Mouse (Mus musculus): ENCODE measurements around the gene Tmem51.
"Not testable (repeated sequence)": the region's sequence is repeated elsewhere in the genome, so short reads cannot be mapped to it uniquely, and the experiment has no call there.

Tmem51 gene

DNA sequence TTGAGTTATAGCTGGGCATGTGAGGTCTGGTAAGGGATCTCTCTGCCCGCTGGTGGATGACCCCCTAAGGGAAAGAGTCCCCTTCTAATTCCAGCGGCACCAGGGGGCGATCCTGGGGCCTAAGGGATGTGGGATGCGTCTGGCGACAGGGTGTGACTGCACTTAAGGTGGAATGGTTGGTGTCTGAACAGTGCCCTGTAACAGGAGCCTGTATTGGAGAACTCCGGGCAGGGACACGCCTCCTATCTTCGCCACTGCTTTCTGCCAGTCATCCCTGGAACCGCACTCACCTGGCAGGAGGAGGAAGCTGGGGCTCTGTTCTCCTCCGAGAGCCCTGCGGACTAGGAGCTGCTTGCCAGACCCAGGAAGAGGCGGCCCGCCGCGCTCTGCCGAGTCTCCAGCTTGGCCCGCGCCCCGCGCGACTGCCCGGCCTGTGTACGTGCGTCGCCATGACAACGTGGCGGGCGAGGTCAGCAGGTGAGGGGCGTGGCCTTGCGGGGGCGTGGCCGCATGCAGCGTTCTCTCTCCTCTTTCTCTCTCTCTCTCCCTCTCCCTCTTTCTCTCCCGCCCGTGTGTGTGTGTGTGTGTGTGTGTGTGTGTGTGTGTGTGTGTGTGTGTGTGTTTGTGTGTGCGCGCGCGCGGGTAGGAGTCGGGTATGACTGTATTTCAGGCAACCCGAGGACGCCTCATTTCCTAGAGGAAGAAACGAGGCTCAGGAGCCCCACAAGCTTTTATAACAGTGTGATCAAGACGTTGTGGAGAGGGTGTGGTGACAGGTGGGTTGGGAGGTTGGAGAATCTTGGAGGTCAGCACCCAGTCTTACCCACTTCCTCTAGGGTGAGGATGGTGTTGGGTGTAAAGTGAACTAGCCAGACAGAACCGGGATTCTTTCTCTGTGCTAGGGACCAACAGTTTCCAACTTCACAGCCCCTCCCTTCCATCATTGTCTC is 69.2 kb downstream of the Tmem51 start, which contains the start of gene Fhad1:
Gene Fhad1 (minus strand): TSS at position 424 of the 950 bp plus-strand sequence.
- peak; percentile 79 for DNase-seq

DNA sequence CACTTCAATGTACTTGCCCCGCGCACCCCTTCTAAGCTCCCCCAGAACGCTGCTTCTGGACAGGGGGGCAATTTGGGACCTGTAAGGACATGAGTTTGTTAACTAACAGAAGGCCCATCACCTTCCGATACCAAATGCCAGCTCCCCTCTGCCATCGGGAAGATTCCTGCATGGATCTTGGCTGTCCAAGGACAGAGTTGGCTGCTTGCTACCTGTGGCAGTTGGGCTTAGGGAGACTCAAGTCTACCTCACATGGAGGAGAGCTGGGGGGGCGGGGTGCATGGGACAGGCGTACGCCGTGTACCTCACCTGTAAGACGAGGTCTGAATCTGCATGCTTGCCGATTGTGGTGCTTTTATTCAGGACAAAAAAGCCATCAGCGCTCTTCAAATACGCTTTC is 72.9 kb downstream of the Tmem51 start:
- DNase-seq = no peak

DNA sequence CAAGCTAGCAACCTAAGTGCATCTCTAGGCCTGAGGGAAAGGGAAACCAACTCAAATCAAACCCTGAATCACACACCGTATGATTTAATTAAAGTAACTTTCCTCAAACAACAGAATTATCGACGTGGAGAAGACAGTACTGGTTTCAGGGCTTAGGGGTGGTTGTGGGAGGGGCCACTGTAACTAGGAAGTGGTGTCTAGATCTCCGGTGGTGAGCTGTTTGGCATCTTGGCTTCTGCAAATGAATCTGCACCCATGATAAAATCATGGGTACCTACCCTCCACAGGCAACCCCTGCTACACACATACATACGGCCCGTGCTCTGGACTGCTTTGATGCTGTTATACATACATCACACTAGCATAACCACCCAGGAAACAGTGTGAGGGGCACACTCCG is 73.7 kb downstream of the Tmem51 start:
- DNase-seq = no peak

DNA sequence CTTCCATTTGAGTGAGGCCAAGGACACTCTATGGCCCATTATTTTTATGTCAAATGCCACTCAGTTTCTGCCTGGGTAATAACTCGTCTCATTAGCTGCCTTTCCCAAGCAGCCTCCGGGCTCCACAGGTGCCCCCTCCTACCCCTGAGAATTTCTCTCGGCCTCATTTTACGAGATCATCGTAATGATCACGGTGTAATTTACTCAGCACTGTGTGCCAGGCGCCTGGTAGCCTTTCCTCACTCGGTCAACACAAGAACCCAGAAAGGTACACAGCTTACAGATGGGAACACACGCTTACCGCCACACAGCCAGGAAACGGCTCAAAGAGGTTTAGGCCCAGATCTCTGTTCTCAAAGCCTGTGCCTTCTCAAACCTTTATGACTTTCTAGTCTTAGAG is 75.9 kb downstream of the Tmem51 start:
- no peak for DNase-seq

DNA sequence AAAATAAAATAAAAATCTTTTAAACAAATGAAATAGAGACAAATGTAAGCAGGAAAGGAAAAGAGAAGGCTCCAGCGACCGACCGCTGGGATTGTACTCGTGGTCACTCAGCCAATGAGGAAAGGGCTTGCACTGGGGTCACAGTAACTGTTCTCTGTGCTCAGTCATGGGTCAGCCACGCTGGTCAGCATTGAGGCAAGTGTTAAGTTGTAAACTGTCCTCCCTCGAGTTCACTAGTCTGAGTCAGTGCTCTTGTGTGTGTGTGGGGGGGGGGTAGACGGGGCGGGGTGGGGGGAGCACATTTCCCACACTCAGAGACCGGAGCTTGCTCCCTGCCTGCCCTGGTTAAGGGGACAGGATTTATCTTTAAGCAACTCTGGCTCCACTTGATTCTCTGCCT is 83.5 kb downstream of the Tmem51 start:
- DNase-seq = no peak

DNA sequence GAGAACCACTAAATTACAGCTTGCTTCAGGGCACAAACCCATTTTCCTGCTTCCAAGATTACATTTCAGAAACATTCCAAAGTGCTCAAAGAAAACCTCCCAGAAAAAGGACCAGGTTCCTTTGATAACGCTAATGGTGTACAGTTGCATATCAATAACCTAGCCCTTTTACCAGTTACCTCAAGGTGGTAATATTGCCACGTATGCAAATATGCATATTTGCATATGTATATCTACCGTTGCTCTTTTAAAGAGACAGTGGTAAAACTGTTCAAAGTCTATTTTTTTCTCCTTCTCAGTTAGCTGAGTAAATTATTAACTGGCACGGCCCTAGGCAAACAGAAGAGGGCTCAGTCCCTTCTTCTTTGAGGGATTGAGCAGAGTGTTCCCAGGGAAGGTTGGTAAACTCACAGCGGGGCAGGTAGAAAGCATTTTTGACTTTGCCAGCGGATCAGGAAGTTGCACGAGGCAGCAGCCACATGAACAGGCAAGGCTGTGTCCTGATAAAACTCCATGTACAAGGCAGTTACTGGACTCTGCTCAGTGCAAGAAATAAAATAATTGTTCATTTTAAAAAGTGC is 84.5 kb downstream of the Tmem51 start:
- no peak for DNase-seq

DNA sequence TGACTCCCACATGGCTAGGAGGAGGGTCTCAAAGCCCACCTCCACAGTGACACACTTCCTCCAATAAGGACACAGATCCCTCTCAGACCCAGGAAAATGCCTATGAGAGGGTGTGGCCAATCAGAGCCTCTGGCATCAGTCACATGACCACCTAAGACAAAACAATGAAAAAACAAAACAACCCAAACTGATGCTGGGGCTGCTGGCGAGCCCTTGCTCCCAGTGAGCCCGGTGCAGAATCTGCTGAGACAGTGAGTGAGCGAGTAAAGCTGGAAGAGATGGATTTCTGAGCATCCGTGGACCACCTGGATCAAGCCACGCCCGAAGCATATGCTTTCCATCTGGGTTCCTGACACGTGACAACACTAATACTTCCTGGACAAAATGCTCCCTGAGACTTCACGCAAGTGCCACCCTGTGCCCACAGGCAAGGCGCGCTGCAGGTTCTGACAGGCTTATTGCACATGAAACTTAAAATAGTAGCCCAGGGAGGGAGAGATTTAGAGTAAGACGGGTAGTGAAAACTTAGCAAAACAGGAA is 85.8 kb downstream of the Tmem51 start:
- DNase-seq = no peak

DNA sequence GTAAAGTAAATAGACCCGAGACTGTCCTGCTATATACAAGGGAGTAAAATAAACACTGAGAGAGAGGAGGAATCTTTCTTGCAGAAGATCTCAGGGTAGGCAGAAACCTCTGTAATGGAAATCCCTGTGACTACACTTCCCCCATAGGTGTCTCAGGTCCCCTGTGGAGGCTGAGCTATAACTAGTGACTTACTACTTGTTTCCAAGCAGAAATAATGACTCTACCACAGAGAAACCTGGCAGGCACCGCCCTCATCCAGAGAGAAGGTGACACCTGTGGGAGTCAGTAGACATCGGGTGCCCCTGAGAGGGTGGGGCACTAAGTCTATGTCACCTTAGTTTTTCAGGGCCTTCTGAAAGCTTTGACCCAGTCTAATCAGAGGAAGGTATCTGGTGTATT is 87.2 kb downstream of the Tmem51 start:
- DNase-seq = no peak

DNA sequence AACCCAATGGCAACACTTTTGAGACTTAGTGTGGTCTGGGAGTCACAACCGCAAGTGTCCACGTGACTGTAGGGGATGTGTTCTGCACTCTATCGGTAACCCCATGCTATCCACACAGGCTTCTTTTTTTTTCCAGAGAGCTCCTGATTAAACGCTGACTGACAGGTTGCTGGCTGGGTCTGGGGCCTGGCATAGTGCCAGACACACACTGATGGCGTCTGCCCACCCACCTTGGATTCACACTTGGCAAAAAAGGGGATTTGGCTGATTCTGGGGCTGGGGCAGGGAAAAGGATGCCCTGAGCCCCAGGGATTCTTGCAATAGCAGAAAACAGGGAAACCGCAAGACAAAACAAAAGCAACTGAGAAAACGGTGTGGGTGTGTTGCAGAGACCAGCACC is 88.0 kb downstream of the Tmem51 start:
- DNase-seq = no peak

DNA sequence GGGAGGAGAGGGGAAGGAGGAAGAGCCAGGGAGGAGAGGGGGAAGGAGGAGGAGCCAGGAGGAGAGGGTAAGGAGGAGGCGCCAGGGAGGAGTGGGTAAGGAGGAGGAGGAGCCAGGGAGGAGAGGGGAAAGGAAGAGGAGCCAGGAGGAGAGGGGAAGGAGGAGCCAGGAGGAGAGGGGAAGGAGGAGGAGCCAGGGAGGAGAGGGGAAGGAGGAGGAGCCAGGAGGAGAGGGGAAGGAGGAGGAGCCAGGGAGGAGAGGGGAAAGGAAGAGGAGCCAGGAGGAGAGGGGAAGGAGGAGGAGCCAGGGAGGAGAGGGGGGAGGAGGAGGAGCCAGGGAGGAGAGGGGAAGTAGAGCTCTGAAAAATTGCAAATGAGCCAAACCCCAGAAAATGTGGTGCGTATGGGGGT is 90.0 kb downstream of the Tmem51 start:
- not testable (repeated sequence) for DNase-seq

DNA sequence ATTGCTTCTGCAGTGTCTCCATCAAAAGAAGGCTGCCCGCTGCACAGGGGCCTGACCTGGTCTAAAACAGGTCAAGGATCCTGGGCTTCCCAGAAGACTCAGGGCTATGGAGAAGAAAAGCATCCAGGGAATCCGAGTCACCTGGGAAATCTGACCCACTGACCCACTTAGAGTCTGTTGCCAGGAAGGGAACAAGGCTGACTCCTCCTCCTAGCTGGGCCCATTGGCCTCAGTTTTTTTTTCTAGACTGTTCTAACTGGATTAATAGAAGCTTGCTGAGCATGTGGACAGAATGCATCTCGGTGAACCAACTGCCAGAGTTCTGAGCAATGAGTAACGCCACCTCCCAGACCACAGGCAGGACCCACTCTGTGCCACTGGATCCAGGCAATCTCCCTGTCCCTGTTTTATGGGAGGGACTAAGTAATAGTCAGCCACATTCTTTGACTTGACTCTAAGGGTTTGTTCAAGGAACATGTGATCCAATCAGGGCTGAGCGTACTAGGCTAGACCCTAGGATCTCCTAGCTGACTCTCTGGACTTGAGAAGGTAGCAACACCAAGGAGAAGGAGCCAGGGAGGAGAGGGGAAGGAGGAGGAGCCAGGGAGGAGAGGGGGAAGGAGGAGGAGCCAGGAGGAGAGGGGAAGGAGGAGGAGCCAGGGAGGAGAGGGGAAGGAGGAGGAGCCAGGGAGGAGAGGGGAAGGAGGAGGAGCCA is 90.6 kb downstream of the Tmem51 start:
- DNase-seq = no peak

DNA sequence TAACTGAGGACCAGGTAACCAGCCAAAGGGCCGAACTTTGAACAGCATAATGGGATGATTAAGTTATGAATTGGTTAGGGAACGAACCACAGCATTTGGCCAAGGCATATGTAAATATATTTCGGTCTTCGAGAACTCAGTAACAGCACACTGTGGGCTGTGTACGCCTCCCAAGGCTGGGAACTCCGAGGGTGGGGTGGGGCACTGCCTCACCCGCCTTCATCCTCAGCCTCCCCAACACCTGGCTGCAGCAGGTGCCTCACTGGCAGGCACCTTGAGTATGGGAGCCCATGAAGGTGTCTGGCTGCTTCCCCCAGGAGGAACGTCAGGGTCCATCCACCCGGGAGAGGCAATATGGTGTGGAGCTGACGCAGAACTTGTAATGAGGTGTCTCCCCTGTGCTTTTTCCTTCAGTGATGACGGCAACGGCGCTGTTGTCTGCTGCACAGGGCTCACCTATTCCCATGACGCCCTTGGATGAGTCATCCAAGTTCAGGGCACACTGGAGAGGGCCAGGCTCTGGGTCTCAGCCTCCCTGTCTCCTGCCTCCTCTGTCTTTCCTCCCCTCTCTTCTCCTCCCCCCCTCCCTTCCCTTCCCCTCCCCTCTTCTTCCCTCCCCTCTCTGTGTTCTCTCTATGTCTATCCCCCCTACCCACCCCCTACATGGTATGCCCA is 91.4 kb downstream of the Tmem51 start:
- no peak for DNase-seq

DNA sequence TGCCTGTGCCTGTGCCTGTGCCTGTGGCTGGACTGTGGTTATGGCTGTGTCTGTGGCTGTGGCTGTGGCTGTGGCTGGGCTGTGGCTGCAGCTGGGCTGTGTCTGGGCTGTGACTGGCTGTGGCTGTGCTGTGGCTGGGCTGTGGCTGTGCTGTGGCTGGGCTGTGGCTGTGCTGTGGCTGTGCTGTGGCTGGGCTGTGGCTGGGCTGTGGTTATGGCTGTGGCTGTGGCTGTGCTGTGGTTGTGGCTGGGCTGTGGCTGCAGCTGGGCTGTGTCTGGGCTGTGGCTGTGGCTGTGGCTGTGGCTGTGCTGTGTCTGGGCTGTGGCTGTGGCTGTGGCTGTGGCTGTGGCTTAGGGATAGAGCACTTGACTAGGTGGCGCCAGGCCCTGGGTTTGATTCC is 95.9 kb downstream of the Tmem51 start:
- DNase-seq = no peak

DNA sequence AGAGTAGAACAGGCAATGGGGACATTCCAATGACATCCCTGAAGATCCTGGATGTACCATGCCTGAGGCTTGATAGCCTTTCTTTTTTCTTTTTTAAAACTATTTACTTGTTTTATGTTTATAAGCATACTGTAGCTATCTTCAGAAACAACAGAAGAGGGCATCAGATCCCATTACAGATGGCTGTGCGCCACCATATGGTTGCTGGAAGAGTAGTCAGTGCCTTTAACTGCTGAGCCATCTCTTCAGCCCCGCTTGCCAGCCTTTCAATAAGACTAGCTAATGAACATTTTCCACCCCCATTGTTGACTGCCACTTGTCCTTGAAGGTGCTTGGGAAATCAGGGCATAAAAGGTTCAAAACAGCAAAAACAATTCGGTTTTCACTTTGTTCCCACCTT is 100.4 kb downstream of the Tmem51 start:
- DNase-seq = no peak

DNA sequence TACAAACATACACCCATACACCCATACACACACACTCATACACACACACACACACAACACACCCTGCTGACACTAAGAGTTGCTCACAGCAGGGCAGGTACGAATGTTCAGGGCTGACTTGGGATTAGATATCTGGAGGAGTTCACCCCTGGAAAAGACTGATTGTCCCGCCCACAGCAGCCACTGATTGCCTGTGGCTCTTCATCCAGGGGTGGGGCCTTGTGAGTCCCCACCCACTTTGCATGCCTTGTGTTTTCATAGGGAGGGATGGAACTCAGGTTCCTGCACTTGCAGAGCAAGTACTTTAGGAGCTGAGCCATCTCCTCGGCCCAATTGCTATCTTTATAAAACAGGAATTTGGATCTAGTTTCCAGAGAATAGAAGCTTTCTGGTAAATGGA is 102.6 kb downstream of the Tmem51 start:
- no peak for DNase-seq
